Mouse (Mus musculus): Measurements from ENCODE around the gene Fbxl15.

DNA sequence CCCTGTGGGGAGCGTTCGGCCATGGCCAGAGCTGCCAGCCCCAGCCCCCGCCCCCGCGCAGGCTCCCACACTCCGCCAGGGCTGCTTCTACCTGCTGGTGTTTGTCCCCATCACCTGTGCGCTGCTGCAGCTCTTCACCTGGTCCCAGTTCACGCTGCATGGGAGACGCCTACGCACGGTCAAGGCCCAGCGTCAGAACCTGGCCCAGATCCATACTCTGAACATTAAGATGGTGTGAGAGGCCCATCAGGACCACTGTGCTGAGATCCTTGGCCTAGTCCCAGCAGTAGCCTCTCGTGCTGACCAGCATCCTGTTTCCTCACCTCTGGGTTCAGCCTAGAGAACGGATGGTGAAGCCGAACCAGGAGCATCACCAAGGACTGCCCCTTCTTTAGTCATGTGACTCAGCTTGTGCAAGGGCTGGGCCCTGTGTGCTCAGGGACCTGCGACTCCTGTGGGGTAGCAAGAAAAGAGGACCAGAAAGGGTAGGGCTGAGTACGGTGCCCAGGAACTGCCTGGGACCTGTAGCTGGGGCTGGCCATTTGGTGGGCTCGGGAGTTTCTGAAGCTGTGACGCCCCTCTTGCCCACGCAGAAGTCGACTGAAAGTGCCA, 46.6 kb downstream of the Fbxl15 start:
- TF ChIP-seq GATA1 (IDR thresholded peaks at IDR 0.05; ENCODE audit: low read length) (no peak), TAL1 (IDR thresholded peaks at IDR 0.05; ENCODE audit: low read length) (no peak)

Data from erythroblast, embryonic 14.5 days (primary cell).